9 mouse cellular contexts compared by ENCODE assay signal in genomic region chr1:55161895-55162294, GRCm38 (mm10). TPM values are rescaled to one million over a fixed set of nuclear protein-coding genes. Genes with fewer than 3 reads are reported as not detected.
A peak's percentile ranks its signal among the peaks of the same experiment; 100 is the strongest.
DNase-seq lines count a peak whose midpoint lies in the region; ATAC-seq lines count a peak whose summit lies in the region.
"Had no signal": no experiment of that assay in that cellular context is flagged by ENCODE, and none has a peak within 500 bp of the region (broad histone marks: within the 10 kb centered on the region; RNA-seq: fewer than 3 reads in every experiment).

No protein-coding gene starts in this region.

- ATAC-seq in kidney, embryonic 15.5 days (replicated peaks; ENCODE audit: low FRiP score), result no peak
- ATAC-seq in liver, embryonic 11.5 days (replicated peaks; ENCODE audit: low FRiP score), result peak; percentile 54; the same call in 1 of the 2 replicates

- no peak overlapping the region for H3K27ac ChIP-seq in kidney, embryonic 15.5 days
- H3K27ac ChIP-seq in liver, embryonic 11.5 days (ENCODE audit: low read depth, low read length), result no peak overlapping the region
- H3K27ac ChIP-seq: macrophage had no signal

- DNase-seq in kidney, adult 9 months, result peak; percentile 30
- DNase-seq in MEL-GATA-1-ER (ENCODE audit: extremely low read depth, low read depth), result peak; percentile 20
- peak; percentile 17 for DNase-seq in embryo, embryonic 10 days (ENCODE audit: low spot score)
- DNase-seq in liver, embryonic 11.5 days (ENCODE audit: low spot score), result peak; percentile 45
- DNase-seq in testis, postnatal 10 days (ENCODE audit: low spot score), result peak; percentile 61
- DNase-seq in right cerebral cortex, adult 2 months (ENCODE audit: low spot score in 2 of 2), result no peak
- DNase-seq in cerebellum, adult 9-10 months, result no peak

- H3K4me1 ChIP-seq in kidney, embryonic 15.5 days, result no peaks in the 10 kb centered on the region
- H3K4me1 ChIP-seq in liver, embryonic 11.5 days (replicated peaks; ENCODE audit: control insufficient read depth, insufficient read depth, low read length), result no peaks in the 10 kb centered on the region

- H3K4me3 ChIP-seq in kidney, embryonic 15.5 days (replicated peaks), result no peak overlapping the region
- no peak overlapping the region for H3K4me3 ChIP-seq in liver, embryonic 11.5 days (ENCODE audit: low read depth, low read length)

- no peak overlapping the region for H3K9ac ChIP-seq in kidney, embryonic 15.5 days
- no peak overlapping the region for H3K9ac ChIP-seq in liver, embryonic 11.5 days (ENCODE audit: low read depth, low read length)

- WGBS in kidney, embryonic 15.5 days, result 70% methylated on average over 7 of the region's 7 CpGs
- WGBS in liver, embryonic 11.5 days, result 71% methylated on average over 7 of the region's 7 CpGs

- peaks cover 25% of the 10 kb centered on the region for H3K36me3 ChIP-seq in kidney, embryonic 15.5 days
- H3K36me3 ChIP-seq in liver, embryonic 11.5 days (ENCODE audit: control insufficient read depth, insufficient read depth, low read length), result 0 out of 2 replicates have a peak, but pooled peaks cover 5% of the 10 kb centered on the region

- no peaks in the 10 kb centered on the region for H3K9me3 ChIP-seq in kidney, embryonic 15.5 days (replicated peaks)
- H3K9me3 ChIP-seq in liver, embryonic 11.5 days (ENCODE audit: control insufficient read depth, low read length), result no peaks in the 10 kb centered on the region

- no peak overlapping the region for H3K4me2 ChIP-seq in kidney, embryonic 15.5 days
- no peak overlapping the region for H3K4me2 ChIP-seq in liver, embryonic 11.5 days

- H3K27me3 ChIP-seq in kidney, embryonic 15.5 days, result no peaks in the 10 kb centered on the region
- H3K27me3 ChIP-seq in liver, embryonic 11.5 days (replicated peaks; ENCODE audit: control insufficient read depth, insufficient read depth, low read length), result no peaks in the 10 kb centered on the region

RNA-seq across cellular contexts. Expression of gene Mob4, which starts 30.9 kb away (rescaled TPM):
- 143 and 146 TPM in 2 replicates for polyA plus RNA-seq in kidney, embryonic 15.5 days (2015; fragmentation: Nextera tagmentation; extraction: Ambion mirVana)
- polyA plus RNA-seq in liver, embryonic 11.5 days (2014; fragmentation: Nextera tagmentation; extraction: Ambion mirVana), result 82.1 and 94.4 TPM in 2 replicates

Comparison
In these comparisons a context has a peak if more than half of its experiments do, and no peak if none do; other contexts are left out.
1. DNase-seq: peak in kidney, adult 9 months (single experiment), MEL-GATA-1-ER (single experiment), embryo, embryonic 10 days (single experiment), liver, embryonic 11.5 days (single experiment) and testis, postnatal 10 days (single experiment); none in right cerebral cortex, adult 2 months (0 of 2) and cerebellum, adult 9-10 months (single experiment).